Mouse (Mus musculus) left cerebral cortex, postnatal 4 days (tissue): ENCODE measurements at regions not wholly inside any gene's neighbourhood (a gene's known extent, or its start where the extent isn't known, plus 50 kb on each side); places are given as distances from the start of the nearest gene placed in this dataset. TPM values are rescaled to one million over a fixed set of nuclear protein-coding genes. Genes with fewer than 3 reads are reported as not detected.

Source experiments
- DNase-seq: peaks from one replicate; pipeline ENCODE4 v3.0.0-alpha.2; 2022
- intact Hi-C: fragments of 180-260 bp; cut with DNase I; formaldehyde crosslinking; loops from one replicate; pipeline ENCODE4 v1.15.1; 2025
- microRNA-seq: library from miRNA; unstranded; fragments of <30 nt; microRNA quantifications from one replicate; pipeline ENCODE4 v1.2.0, GENCODE M21; 2022

DNA sequence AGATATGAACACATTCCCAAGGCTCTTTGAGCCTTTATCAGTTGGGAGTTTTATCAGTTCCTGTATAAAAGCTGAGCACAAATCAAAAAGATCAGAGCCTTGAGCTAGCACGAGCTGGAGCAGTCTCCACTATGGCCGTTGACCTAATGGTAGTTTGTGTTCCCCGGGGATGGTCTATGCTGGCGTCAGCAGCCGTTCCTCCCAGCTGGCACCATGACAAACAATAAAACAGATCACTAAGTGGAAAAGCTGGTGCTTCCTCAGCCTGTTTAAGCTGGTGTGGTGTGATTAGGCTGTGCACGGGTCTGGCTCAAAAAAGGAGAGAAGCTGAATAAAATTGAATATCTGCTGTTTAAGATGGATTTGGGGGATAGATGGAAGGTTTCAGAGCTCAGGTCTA is 107.4 kb upstream of the Nsun2 start:
- peak; percentile 20 for DNase-seq
- intact Hi-C loops: no loop called here

DNA sequence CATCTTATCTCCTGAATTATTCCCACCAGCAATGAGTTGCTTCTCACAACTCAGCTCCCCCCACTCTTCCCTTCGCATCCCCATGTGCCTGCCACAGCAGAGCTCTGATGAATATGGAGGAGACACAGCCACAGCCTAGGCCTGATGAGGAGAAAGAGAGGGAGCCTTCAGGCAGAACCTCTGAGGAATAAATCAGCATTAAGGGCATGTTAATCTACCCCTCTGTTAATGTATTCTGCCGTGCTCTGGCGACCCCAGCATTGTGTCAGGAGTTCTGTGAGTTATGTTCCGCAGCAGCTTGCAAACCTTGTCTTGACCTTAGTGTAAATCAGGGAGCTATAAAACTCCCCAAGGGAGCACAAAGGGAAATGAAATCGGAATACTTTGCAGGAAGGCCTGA is 104.0 kb upstream of the Nsun2 start:
- no peak for DNase-seq
- intact Hi-C loops: no loop called here

DNA sequence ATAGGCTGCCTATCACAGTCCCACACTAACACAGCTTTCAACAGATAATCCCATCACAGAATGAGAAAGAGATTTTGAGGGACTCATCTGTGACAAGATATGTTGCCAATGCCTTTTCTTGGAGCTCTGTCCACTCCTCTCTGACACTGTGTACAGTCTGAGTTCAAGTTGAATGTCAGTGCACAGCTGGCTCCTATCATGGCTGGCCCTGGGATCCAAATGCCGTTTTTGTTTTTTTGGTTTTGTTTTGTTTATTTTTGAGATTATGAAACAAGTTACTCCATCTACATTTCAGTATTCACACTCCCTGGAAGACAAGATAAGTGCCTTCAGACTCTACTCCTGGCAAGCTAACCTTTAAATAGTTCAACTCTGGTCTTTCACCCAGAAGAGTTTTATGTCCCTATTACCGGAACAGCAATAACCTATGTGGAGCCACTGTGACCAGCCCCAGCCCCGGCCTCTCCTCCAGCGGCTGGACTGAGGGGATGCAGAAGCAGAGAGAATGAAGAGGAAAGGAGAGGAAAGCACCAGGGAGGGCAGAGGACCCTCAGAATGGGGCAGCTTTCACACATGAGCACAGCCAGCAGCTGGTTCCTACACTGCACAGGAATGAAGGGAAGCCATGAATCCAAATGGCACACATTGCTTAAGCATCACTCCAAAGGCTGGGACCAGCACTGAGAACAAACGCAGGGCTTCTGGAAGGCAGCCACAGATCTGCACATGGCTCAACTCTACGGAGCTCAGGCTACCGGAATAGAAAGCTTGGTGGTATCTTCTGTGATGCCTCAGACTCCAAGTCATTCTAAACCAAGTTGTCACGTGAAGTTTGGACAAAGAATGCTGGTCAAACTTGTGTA is 99.9 kb upstream of the Nsun2 start:
- DNase-seq: no peak
- intact Hi-C loops: no loop called here

DNA sequence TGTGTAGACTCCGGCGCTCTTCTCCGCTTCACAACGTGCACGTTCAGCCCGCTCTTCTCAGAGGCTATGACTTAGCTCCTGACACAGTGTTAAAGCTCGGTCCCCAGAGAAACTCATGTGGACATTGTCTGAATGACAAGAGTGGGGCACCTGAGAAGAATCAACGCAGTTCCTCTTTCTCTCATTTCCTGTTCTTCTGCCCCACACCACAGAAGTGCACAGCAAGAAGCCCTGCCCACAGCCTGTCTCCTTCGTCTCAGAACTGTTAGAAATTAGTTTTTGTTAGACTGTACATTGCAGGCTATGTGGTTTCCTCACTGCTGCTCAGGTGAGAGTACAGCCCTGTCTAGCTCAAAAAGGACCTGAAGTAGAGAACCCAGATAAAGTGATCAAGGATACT is 94.1 kb upstream of the Nsun2 start:
- DNase-seq: no peak
- intact Hi-C loops: no loop called here

GRCm38 (mm10) chr13:69441798-69442197 is 91.7 kb upstream of the Nsun2 start:
- intact Hi-C loops: no loop called here
- DNase-seq: no peak

DNA sequence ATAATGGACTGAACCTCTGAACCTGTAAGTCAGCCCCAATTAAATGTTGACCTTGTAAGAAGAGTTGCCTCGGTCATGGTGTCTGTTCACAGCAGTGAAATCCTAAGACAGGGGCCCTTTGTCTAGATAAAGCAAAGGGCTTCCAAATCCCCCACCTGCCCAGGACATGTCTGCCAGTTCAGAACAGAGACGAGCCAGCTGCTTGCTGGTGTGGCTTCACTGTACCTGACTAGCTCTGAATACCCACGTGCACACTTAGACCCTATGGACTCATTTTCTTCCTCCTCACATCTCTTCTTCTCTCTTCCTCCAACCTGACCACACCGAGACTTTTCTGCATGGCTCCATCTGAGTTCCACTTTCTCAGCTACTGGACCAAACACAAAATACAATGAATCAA is 87.9 kb upstream of the Nsun2 start:
- intact Hi-C loops: no loop called here
- DNase-seq: no peak

Small RNA genes lying in the stretch of these regions (microRNA-seq; reads per million reads assigned to microRNA genes)
- gene Gm44375: not detected
